Mouse (Mus musculus): ENCODE data around the gene Gfap. TPM values are rescaled to one million over a fixed set of nuclear protein-coding genes. Genes with fewer than 3 reads are reported as not detected.

The Gfap gene
- polyA plus RNA-seq, 1 experiment: not detected

DNA sequence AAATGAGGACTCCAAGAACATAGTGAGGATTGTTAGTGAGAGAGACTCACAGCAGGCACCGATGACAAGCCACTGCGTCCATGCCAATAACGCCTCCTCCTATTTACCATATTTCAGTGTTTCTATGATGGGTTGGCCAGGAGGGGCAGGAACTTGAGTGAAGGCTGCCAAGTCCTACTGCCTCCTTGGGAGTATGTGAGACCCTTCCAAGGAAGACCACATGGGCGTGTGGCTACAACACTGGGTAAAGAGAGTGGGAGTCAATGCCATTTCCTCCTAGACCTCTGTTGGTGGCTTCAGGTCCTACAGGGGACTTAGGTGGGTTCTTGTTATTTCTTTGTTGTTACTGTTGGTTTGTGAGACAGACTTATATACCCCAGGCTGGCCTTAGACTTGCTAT lies 487 bp upstream of the Gfap start:
- Histone ChIP-seq H3K9me3 (no peaks in the 10 kb centered on the region), H3K36me3 (replicated peaks; ENCODE audit: low read length) (peaks cover 24% of the 10 kb centered on the region), H3K27me3 (replicated peaks) (peaks cover 55% of the 10 kb centered on the region), H3K4me1 (peaks cover 18% of the 10 kb centered on the region), H3K4me3 (replicated peaks) (peak overlapping the region; percentile 31)
- TF ChIP-seq FLI1 (IDR thresholded peaks at IDR 0.05; ENCODE audit: low read length) (no peak), GATA1 (IDR thresholded peaks at IDR 0.05; ENCODE audit: borderline replicate concordance, low read length) (no peak)

DNA sequence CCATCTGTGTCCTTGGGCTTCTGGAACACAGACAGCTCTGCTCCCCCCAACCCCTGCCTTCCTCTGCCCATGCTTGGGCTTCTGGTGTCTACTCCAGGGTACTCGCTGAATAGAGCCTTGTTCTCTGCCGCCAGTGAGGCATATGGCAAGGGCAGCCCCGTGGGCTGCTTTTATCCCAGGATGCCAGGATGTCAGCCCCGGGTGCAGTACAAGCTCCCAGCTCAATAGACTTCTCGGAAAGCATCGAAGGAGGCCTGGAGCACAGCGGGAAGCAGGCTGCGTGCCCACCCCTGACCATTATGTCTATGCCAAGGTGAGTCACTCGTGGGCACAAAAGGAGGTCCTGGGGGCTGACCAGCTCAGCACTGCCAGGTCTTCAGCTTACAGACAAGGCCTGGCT lies 2.3 kb downstream of the Gfap start:
- Histone ChIP-seq H3K4me1 (peaks cover 31% of the 10 kb centered on the region), H3K27me3 (replicated peaks) (peaks cover 81% of the 10 kb centered on the region), H3K36me3 (replicated peaks; ENCODE audit: low read length) (no peaks in the 10 kb centered on the region), H3K4me3 (replicated peaks) (no peak overlapping the region), H3K9me3 (no peaks in the 10 kb centered on the region)
- TF ChIP-seq FLI1 (IDR thresholded peaks at IDR 0.05; ENCODE audit: low read length): no peak

- Histone ChIP-seq H3K36me3 (replicated peaks; ENCODE audit: low read length) (no peaks in the 10 kb centered on the region), H3K4me3 (replicated peaks) (no peak overlapping the region), H3K9me3 (no peaks in the 10 kb centered on the region), H3K4me1 (peaks cover 37% of the 10 kb centered on the region), H3K27me3 (replicated peaks) (peaks cover 89% of the 10 kb centered on the region)
- TF ChIP-seq FLI1 (IDR thresholded peaks at IDR 0.05; ENCODE audit: low read length): no peak
- TF ChIP-seq GATA1 (IDR thresholded peaks at IDR 0.05; ENCODE audit: borderline replicate concordance, low read length): no peak
Measured at GRCm38 (mm10) chr11:102896641-102897040, 4.1 kb downstream of the Gfap start.

DNA sequence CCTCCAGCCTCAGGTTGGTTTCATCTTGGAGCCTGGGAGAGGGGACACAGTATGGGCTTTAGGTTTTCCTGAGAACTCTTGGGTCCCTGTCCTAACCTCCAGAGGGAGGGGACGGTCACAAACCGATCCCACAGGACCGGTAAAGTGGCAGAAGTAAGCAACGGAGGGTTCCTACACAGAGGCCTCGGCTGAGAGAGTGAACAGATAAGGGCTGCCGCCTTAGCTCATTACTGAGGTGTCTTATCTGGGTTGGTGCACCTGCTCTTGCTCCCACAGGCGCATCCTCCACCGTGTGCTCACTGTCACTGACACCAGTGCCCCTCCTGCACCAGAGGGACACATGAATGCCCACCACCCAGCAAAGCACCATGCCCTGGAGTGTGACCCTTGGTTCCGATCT lies 4.9 kb downstream of the Gfap start:
- H3K4me3 ChIP-seq (replicated peaks): no peak overlapping the region
- no peaks in the 10 kb centered on the region for H3K9me3 ChIP-seq
- H3K27me3 ChIP-seq (replicated peaks): peaks cover 89% of the 10 kb centered on the region
- peaks cover 28% of the 10 kb centered on the region for H3K4me1 ChIP-seq
- H3K36me3 ChIP-seq (replicated peaks; ENCODE audit: low read length): no peaks in the 10 kb centered on the region
- TF ChIP-seq GATA1 (IDR thresholded peaks at IDR 0.05; ENCODE audit: borderline replicate concordance, low read length) (no peak), FLI1 (IDR thresholded peaks at IDR 0.05; ENCODE audit: low read length) (no peak)

- H3K27me3 ChIP-seq (replicated peaks): peaks cover 88% of the 10 kb centered on the region
- TF ChIP-seq GATA1 (IDR thresholded peaks at IDR 0.05; ENCODE audit: borderline replicate concordance, low read length) (no peak), FLI1 (IDR thresholded peaks at IDR 0.05; ENCODE audit: low read length) (no peak)
- no peaks in the 10 kb centered on the region for H3K9me3 ChIP-seq
- peaks cover 24% of the 10 kb centered on the region for H3K4me1 ChIP-seq
- H3K4me3 ChIP-seq (replicated peaks): no peak overlapping the region
- H3K36me3 ChIP-seq (replicated peaks; ENCODE audit: low read length): no peaks in the 10 kb centered on the region
Measured at GRCm38 (mm10) chr11:102894716-102895115, 6.0 kb downstream of the Gfap start.

DNA sequence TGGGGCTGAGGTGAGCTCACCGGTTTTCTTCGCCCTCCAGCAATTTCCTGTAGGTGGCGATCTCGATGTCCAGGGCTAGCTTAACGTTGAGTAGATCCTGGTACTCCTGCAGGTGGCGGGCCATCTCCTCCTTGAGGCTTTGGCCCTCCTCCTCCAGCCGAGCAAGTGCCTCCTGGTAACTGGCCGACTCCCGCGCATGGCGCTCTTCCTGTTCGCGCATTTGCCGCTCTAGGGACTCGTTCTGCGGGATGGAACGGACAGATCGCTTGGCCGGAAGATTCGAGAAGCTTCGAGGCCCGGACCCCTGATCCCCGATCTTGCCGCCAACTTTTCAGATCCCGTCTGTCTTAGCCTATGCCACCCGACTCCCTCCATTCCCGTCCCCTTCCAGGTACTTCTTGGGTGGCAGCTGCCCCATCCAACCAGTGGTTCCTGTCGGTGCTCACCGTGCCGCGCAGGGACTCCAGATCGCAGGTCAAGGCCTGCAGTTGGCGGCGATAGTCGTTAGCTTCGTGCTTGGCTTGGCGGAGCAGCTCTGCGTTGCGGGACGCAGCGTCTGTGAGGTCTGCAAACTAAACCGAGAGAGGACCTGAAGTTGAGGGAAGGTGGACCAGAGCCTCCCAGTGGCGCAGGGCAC lies 7.6 kb downstream of the Gfap start:
- Histone ChIP-seq H3K36me3 (replicated peaks; ENCODE audit: low read length) (no peaks in the 10 kb centered on the region), H3K9me3 (peaks cover 4% of the 10 kb centered on the region), H3K27me3 (replicated peaks) (peaks cover 85% of the 10 kb centered on the region), H3K4me3 (replicated peaks) (peak overlapping the region; percentile 87), H3K4me1 (peaks cover 27% of the 10 kb centered on the region)
- no peak for TF ChIP-seq FLI1 (IDR thresholded peaks at IDR 0.05; ENCODE audit: low read length)
- TF ChIP-seq GATA1 (IDR thresholded peaks at IDR 0.05; ENCODE audit: borderline replicate concordance, low read length): no peak

DNA sequence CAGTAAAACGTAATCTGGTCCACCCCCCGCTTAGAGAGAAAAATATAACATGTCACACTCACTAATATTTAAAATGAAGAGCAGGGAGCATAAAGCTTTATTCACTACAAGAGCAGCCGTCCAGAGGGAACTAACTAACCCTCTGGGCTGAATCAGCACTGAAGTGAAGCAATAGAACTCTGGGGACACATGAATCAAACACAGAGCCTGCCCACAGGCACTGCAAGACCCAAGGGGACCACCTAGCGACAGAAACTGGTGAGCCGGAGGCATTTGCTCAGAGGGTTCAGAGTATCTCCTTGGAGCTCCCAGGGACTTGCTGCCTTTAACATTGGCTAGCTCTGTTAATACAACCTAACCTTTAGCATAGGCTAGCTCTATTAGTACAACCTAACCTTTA lies 10.6 kb downstream of the Gfap start:
- TF ChIP-seq GATA1 (IDR thresholded peaks at IDR 0.05; ENCODE audit: borderline replicate concordance, low read length): no peak
- TF ChIP-seq FLI1 (IDR thresholded peaks at IDR 0.05; ENCODE audit: low read length): no peak
- H3K4me3 ChIP-seq (replicated peaks): no peak overlapping the region
- H3K27me3 ChIP-seq (replicated peaks): peaks cover 85% of the 10 kb centered on the region
- H3K9me3 ChIP-seq: peaks cover 4% of the 10 kb centered on the region
- H3K36me3 ChIP-seq (replicated peaks; ENCODE audit: low read length): no peaks in the 10 kb centered on the region
- peaks cover 16% of the 10 kb centered on the region for H3K4me1 ChIP-seq

- H3K4me3 ChIP-seq (replicated peaks): no peak overlapping the region
- H3K4me1 ChIP-seq: peaks cover 8% of the 10 kb centered on the region
- H3K36me3 ChIP-seq (replicated peaks; ENCODE audit: low read length): no peaks in the 10 kb centered on the region
- H3K9me3 ChIP-seq: peaks cover 4% of the 10 kb centered on the region
- TF ChIP-seq FLI1 (IDR thresholded peaks at IDR 0.05; ENCODE audit: low read length) (no peak), GATA1 (IDR thresholded peaks at IDR 0.05; ENCODE audit: borderline replicate concordance, low read length) (no peak)
- peaks cover 80% of the 10 kb centered on the region for H3K27me3 ChIP-seq (replicated peaks)
Measured at GRCm38 (mm10) chr11:102888135-102888534, 12.6 kb downstream of the Gfap start.

- peaks cover 7% of the 10 kb centered on the region; the same call in 1 of the 2 replicates for H3K4me1 ChIP-seq
- H3K4me3 ChIP-seq (replicated peaks): no peak overlapping the region
- peaks cover 80% of the 10 kb centered on the region for H3K27me3 ChIP-seq (replicated peaks)
- H3K9me3 ChIP-seq: peaks cover 4% of the 10 kb centered on the region
- TF ChIP-seq FLI1 (IDR thresholded peaks at IDR 0.05; ENCODE audit: low read length): no peak
- TF ChIP-seq GATA1 (IDR thresholded peaks at IDR 0.05; ENCODE audit: borderline replicate concordance, low read length): no peak
- H3K36me3 ChIP-seq (replicated peaks; ENCODE audit: low read length): no peaks in the 10 kb centered on the region
Measured at GRCm38 (mm10) chr11:102887433-102887832, 13.3 kb downstream of the Gfap start.

DNA sequence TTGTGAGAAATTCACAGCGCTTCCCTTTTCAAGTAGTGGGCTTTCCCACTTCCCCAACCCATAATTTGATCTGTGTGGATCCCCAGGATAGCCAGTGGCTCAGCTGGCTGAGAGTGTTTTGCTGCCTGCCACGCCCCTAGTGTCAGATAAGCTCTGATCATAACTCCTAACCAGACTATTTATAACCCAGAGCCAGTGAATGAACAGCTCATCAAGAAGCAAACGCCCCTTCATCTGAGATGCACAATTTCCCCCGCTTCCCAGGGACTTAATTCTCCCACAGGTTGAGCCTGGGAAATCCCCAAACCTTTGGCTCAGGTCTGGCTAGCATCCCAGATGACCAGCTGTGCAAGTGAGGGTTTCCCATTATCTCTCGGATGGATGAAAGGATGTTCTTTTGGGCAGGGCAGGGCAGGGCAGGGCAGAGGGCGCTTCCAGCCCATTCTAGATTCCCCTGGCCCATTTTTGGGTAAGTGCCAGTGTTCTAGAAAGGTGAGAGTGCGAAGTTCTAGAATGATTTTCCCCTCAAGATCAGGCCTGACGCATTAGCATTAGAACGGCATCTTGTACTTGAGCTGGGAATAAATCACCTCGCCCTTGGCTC lies 16.0 kb downstream of the Gfap start, which contains the start of gene Fam187a:
Gene Fam187a, plus strand, starts transcription at position 554 of the 604 bp plus-strand sequence.
- no peak for TF ChIP-seq GATA1 (IDR thresholded peaks at IDR 0.05; ENCODE audit: borderline replicate concordance, low read length)
- TF ChIP-seq FLI1 (IDR thresholded peaks at IDR 0.05; ENCODE audit: low read length): no peak
- Histone ChIP-seq H3K27me3 (replicated peaks) (peaks cover 66% of the 10 kb centered on the region), H3K4me1 (peaks cover 21% of the 10 kb centered on the region)

More for the DNA sequence above, 16.0 kb downstream of the Gfap start, which contains the start of gene Fam187a:
- no peaks in the 10 kb centered on the region for H3K36me3 ChIP-seq (replicated peaks; ENCODE audit: low read length)
- H3K9me3 ChIP-seq: peaks cover 4% of the 10 kb centered on the region
- H3K4me3 ChIP-seq (replicated peaks): no peak within 1 kb of the TSS
